Mouse (Mus musculus) intestine, embryonic 14.5 days (tissue): ENCODE measurements around the gene Galntl6. TPM values are rescaled to one million over a fixed set of nuclear protein-coding genes. Genes with fewer than 3 reads are reported as not detected.

Source experiments
- ATAC-seq: fragments of 200-750 bp; cut with Nextera tagmentation; replicated peaks from 2 replicates; pipeline ENCODE4 v1.8.0; 2017; ENCODE audit warnings: low read depth, moderate number of reproducible peaks, moderate TSS enrichment, moderate library complexity; ENCODE audit not compliant: low FRiP score, low TSS enrichment
- DNase-seq: peaks from one replicate; pipeline ENCODE4 v3.0.0-alpha.2; 2018; ENCODE audit warnings: low spot score
- H3K27ac ChIP-seq: fragments of 300-500 bp; sonication (generic); 2 replicates; pipeline ENCODE4 v1.5.1; 2014; ENCODE audit warnings: low read depth, mild to moderate bottlenecking, control low read depth
- H3K27me3 ChIP-seq: fragments of 300-500 bp; sonication (generic); replicated peaks from 2 replicates; pipeline ENCODE4 v1.6.1; 2014; ENCODE audit warnings: low read length, control low read depth; ENCODE audit not compliant: control insufficient read depth, insufficient read depth
- H3K36me3 ChIP-seq: fragments of 300-500 bp; sonication (generic); 2 replicates; pipeline ENCODE4 v1.6.1; 2014; ENCODE audit warnings: low read length, control low read depth; ENCODE audit not compliant: control insufficient read depth, insufficient read depth
- H3K4me1 ChIP-seq: fragments of 300-500 bp; sonication (generic); replicated peaks from 2 replicates; pipeline ENCODE4 v1.6.1; 2014; ENCODE audit warnings: low read length, control low read depth, mixed read lengths; ENCODE audit not compliant: control insufficient read depth, insufficient read depth
- H3K4me2 ChIP-seq: fragments of 300-500 bp; sonication (generic); 2 replicates; pipeline ENCODE4 v1.6.1; 2014; ENCODE audit warnings: low read length
- H3K4me3 ChIP-seq: fragments of 300-500 bp; sonication (generic); 2 replicates; pipeline ENCODE4 v1.5.1; 2014; ENCODE audit warnings: low read depth, low read length, control low read depth, mixed read lengths
- H3K9ac ChIP-seq: fragments of 300-500 bp; sonication (generic); 2 replicates; pipeline ENCODE4 v1.6.1; 2014; ENCODE audit warnings: mild to moderate bottlenecking, low read length
- H3K9me3 ChIP-seq: fragments of 300-500 bp; sonication (generic); 2 replicates; pipeline ENCODE4 v1.6.1; 2016; ENCODE audit warnings: low read length, control low read depth; ENCODE audit not compliant: control insufficient read depth
- WGBS: fragments of 180-500 bp; shearing (Covaris S2); extraction: QIAGEN DNeasy Blood & Tissue Kit; methylation state at CpG from one replicate; pipeline ENCODE4 v1.1.7; 2014; 5-methylcytosine and 5-hydroxymethylcytosine counted together
- polyA plus RNA-seq: library from polyadenylated mRNA; unstranded; fragments of >200 nt; fragmentation: Nextera tagmentation; extraction: Ambion mirVana; gene quantifications from 2 replicates; pipeline ENCODE4 v1.2.1, GENCODE M21; 2014

Gene Galntl6
- polyA plus RNA-seq, 1 experiment from 2014 or later, result 0.41 TPM

GRCm38 (mm10) chr8:58025558-58025957 is 886.9 kb downstream of the Galntl6 start:
- no peaks in the 10 kb centered on the region for H3K27me3 ChIP-seq
- H3K36me3 ChIP-seq, result no peaks in the 10 kb centered on the region
- no peak overlapping the region for H3K27ac ChIP-seq
- WGBS, result 89% methylated on average over 4 of the region's 4 CpGs
- ATAC-seq (no peak), DNase-seq (no peak)
- no peaks in the 10 kb centered on the region for H3K9me3 ChIP-seq
- H3K9ac ChIP-seq, result no peak overlapping the region
- no peaks in the 10 kb centered on the region for H3K4me1 ChIP-seq
- no peak overlapping the region for H3K4me3 ChIP-seq
- no peak overlapping the region for H3K4me2 ChIP-seq

- Histone ChIP-seq H3K9me3 (no peaks in the 10 kb centered on the region), H3K4me3 (no peak overlapping the region), H3K4me2 (no peak overlapping the region), H3K36me3 (no peaks in the 10 kb centered on the region), H3K9ac (no peak overlapping the region), H3K27me3 (no peaks in the 10 kb centered on the region), H3K4me1 (no peaks in the 10 kb centered on the region), H3K27ac (no peak overlapping the region)
- no peak for ATAC-seq
- no peak for DNase-seq
- WGBS, result 100% methylated on average over 1 of the region's 1 CpGs
These were observed 887.3 kb downstream of the Galntl6 start for GRCm38 (mm10) chr8:58025094-58025493.

- no peak overlapping the region for H3K4me2 ChIP-seq
- H3K4me3 ChIP-seq, result no peak overlapping the region
- H3K9ac ChIP-seq, result no peak overlapping the region
- H3K36me3 ChIP-seq, result no peaks in the 10 kb centered on the region
- no peaks in the 10 kb centered on the region for H3K27me3 ChIP-seq
- no peak overlapping the region for H3K27ac ChIP-seq
- WGBS, result 38% methylated on average over 2 of the region's 2 CpGs
- ATAC-seq (no peak), DNase-seq (no peak)
- H3K4me1 ChIP-seq, result no peaks in the 10 kb centered on the region
- no peaks in the 10 kb centered on the region for H3K9me3 ChIP-seq
These were observed 888.8 kb downstream of the Galntl6 start for GRCm38 (mm10) chr8:58023426-58024176.

- no peaks in the 10 kb centered on the region for H3K9me3 ChIP-seq
- H3K4me1 ChIP-seq, result no peaks in the 10 kb centered on the region
- H3K4me3 ChIP-seq, result no peak overlapping the region
- H3K9ac ChIP-seq, result no peak overlapping the region
- H3K27ac ChIP-seq, result no peak overlapping the region
- no peaks in the 10 kb centered on the region for H3K36me3 ChIP-seq
- 85% methylated on average over 1 of the region's 1 CpGs for WGBS
- H3K4me2 ChIP-seq, result no peak overlapping the region
- ATAC-seq, result no peak
- no peaks in the 10 kb centered on the region for H3K27me3 ChIP-seq
- DNase-seq, result no peak
These were observed 922.8 kb downstream of the Galntl6 start for GRCm38 (mm10) chr8:57989428-57990171.

- ATAC-seq, result no peak
- H3K27me3 ChIP-seq, result no peaks in the 10 kb centered on the region
- no peaks in the 10 kb centered on the region for H3K4me1 ChIP-seq
- no peak overlapping the region for H3K4me3 ChIP-seq
- no peaks in the 10 kb centered on the region for H3K36me3 ChIP-seq
- H3K9me3 ChIP-seq, result no peaks in the 10 kb centered on the region
- no peak overlapping the region for H3K27ac ChIP-seq
- DNase-seq, result no peak
- H3K9ac ChIP-seq, result no peak overlapping the region
- H3K4me2 ChIP-seq, result no peak overlapping the region
- 89% methylated on average over 4 of the region's 4 CpGs for WGBS
These were observed 935.1 kb downstream of the Galntl6 start for GRCm38 (mm10) chr8:57977372-57977771.

- Histone ChIP-seq H3K36me3 (no peaks in the 10 kb centered on the region), H3K27me3 (no peaks in the 10 kb centered on the region), H3K9me3 (no peaks in the 10 kb centered on the region), H3K27ac (no peak overlapping the region), H3K9ac (no peak overlapping the region), H3K4me1 (no peaks in the 10 kb centered on the region), H3K4me2 (no peak overlapping the region), H3K4me3 (no peak overlapping the region)
- ATAC-seq (no peak), DNase-seq (no peak)
- WGBS, result 27% methylated on average over 2 of the region's 2 CpGs
These were observed 938.3 kb downstream of the Galntl6 start for GRCm38 (mm10) chr8:57974093-57974492.

- H3K27ac ChIP-seq, result no peak overlapping the region
- H3K4me1 ChIP-seq, result no peaks in the 10 kb centered on the region
- no peak overlapping the region for H3K9ac ChIP-seq
- 54% methylated on average over 3 of the region's 3 CpGs for WGBS
- H3K36me3 ChIP-seq, result no peaks in the 10 kb centered on the region
- no peak overlapping the region for H3K4me2 ChIP-seq
- no peaks in the 10 kb centered on the region for H3K27me3 ChIP-seq
- ATAC-seq, result no peak
- DNase-seq, result no peak
- no peaks in the 10 kb centered on the region for H3K9me3 ChIP-seq
- H3K4me3 ChIP-seq, result no peak overlapping the region
These were observed 939.6 kb downstream of the Galntl6 start for GRCm38 (mm10) chr8:57972832-57973231.

- Histone ChIP-seq H3K9ac (no peak overlapping the region), H3K36me3 (no peaks in the 10 kb centered on the region), H3K27me3 (no peaks in the 10 kb centered on the region), H3K9me3 (no peaks in the 10 kb centered on the region), H3K4me2 (no peak overlapping the region), H3K4me1 (no peaks in the 10 kb centered on the region), H3K4me3 (no peak overlapping the region), H3K27ac (no peak overlapping the region)
- no peak for ATAC-seq
- no peak for DNase-seq
- WGBS, result 24% methylated on average over 6 of the region's 6 CpGs
These were observed 945.8 kb downstream of the Galntl6 start for GRCm38 (mm10) chr8:57966676-57967075.

- no peak for DNase-seq
These were observed 946.9 kb downstream of the Galntl6 start for GRCm38 (mm10) chr8:57965508-57965907.

More at GRCm38 (mm10) chr8:57965508-57965907, 946.9 kb downstream of the Galntl6 start:
- Histone ChIP-seq H3K36me3 (no peaks in the 10 kb centered on the region), H3K4me3 (no peak overlapping the region), H3K4me1 (no peaks in the 10 kb centered on the region), H3K9me3 (no peaks in the 10 kb centered on the region), H3K27ac (no peak overlapping the region), H3K4me2 (no peak overlapping the region), H3K9ac (no peak overlapping the region), H3K27me3 (no peaks in the 10 kb centered on the region)
- no peak for ATAC-seq
- 55% methylated on average over 5 of the region's 5 CpGs for WGBS
